Mouse (Mus musculus) left cerebral cortex, postnatal 36 days (tissue): ENCODE measurements around the gene Gid8. TPM values are rescaled to one million over a fixed set of nuclear protein-coding genes. Genes with fewer than 3 reads are reported as not detected.

Experiments used
- DNase-seq, 2 experiments: peaks; one replicate each; pipeline ENCODE4 v3.0.0; 2021 to 2022; ENCODE audit warnings: low spot score in 2 of 2, mixed read lengths in 1 of 2
- intact Hi-C: fragments of 180-260 bp; cut with DNase I; formaldehyde crosslinking; loops from one replicate; pipeline ENCODE4 v1.15.1; 2025
- total RNA-seq, 2 experiments: library from RNA; stranded (reverse); gene quantifications; 2 replicates each; pipeline ENCODE4 v1.2.3; 2021

Gene Gid8
- total RNA-seq, 2 experiments from 2014 or later: 63.1 to 63.3 TPM

DNA sequence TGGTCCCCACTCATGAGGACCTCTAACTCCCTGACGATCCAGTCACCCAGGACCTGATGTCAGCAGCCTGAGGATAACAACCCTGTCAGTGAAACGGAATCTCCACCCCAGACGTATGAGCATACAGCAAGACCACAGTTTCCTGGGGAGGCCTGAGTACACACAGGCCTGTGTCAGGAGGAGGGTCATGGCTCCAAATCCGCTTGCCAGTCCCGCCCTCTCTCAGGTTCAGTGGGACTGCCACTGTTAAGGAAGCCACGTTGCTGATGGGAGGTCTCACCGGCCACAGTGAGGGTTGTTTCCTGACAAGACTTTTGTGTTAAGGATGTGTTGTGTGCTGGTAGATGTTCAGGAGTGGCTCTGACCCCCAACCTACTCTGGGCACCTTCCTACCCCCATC is 31.5 kb downstream of the Gid8 start:
- intact Hi-C loops: no loop called here
- no peak for DNase-seq

DNA sequence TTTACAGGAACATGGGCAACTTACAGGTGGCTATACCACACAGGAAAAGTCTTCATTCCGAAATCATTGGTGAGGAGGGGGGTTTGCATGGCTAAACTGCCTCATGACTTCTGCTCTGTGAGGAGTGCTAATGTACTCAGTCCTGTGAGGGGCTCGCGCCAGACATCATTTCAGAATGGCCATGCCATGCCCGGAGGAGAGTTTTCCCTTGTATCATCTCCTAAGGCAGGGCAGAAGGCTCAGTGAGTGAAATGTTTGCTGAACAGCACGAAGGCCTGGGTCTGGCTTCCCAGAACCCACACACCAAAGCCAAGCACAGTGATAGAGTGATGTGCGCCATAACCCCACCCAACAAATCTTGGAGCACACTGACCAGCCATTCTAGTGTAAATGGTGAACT is 32.9 kb downstream of the Gid8 start:
- DNase-seq: no peak
- intact Hi-C loops: no loop called here

DNA sequence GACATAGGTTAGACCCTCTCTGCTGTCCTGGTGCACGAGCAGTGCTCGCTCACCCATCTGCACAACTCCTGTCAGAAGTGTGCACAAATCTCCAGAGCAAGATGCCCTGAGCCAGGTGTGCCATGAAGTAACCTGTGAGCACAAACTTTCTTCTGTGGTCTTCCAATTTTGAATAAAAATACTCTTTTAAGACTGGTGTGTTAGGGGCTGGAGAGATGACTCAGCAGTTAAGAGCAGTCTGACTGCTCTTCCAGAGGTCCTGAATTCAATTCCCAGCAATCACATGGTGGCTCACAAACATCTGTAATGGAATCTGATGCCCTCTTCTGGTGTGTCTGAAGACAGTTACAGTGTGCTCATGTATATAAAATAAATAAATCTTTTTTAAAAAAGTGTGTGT is 33.4 kb downstream of the Gid8 start:
- intact Hi-C loops: no loop called here
- no peak for DNase-seq

DNA sequence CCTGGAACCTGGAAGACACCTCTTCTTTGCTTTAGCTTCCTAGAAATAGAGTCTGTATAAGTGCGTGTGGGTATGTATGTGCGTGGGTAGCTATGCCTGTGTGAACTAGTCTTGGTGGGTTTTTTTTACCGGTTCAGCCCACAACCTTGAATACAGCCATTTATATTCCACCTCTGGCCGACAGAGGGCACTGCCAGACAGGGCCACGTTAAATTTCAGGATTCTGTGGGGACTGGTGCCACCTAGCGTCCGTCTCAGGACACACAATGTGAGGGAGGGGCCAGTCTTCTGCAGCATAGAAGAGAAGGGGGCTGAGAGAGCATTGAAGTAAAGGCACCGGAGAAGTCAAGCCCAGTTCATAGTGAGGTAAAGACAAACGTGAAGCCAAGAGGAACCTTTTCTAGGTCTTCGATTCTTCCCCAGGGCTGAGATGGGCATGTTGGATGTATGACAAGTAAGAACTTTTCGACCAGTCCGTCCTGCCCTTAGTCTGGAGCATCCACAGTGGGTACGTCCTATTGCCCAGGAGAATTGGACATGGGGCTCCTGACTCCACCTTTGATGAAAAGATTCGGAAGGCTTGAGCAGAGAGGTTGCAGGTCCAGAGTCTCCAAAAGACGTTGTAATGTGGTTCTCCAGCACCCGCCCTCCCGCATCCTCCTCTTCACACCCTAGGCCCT is 35.5 kb downstream of the Gid8 start:
- intact Hi-C loops: loop anchor here (1.0 to 5.0 kb wide), 4 partner anchors 37 to 163 kb away; no protein-coding TSS in a partner anchor
- DNase-seq: peak; percentile 83 to 84

DNA sequence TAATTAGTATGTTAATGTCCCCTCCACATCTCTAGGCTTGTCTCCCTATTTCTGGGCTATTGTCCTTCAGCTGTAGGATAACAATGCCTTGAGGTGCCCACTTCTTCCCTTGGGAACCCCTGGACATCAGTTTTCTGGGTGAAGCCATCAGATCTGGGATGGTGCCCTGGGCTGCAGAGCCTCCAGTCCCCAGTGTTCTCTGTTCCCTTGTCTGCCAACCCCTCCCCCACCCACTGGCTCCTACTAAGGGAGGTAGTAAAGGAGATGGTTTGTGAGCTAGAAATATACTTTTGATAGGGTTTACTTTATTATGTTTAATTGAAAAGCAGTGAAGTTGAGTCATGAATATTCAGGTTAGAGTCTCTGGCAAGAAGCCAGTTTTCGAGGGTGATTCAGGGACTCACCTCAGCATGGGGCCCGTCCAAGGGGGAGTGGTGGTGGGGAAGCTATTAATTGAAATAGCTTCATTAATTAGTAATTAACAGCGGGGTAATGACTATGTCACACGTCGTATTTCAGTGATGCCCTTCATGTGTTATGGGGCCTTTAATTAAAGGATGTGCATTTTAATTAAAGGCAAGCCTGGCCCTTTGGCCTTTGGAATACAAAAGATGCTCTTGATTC is 36.8 kb downstream of the Gid8 start:
- no peak for DNase-seq
- intact Hi-C loops: loop anchor here (5.0 kb wide), 3 partner anchors 36 to 89 kb away; no protein-coding TSS in a partner anchor

DNA sequence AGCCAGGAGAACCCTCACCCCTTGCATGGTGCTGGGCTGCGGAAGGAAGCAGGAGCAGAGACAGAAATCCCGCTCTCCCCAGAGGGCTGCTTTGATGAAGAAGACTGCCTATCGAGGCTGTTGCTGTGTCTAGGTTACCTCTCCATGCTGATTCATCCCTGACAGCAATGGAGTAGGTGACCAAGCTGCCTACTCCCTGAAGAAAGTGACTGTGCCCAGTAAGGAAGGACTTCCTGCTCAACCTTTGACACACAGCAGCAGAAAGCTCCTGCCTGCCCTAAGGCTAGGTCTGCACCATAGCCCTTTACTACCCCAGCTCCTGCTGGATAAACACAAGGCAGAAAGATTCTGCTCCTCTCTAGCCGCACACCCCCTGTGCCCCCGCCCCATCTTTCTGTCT is 39.0 kb downstream of the Gid8 start:
- DNase-seq: no peak
- intact Hi-C loops: loop anchor here (5.0 kb wide), 3 partner anchors 33 to 92 kb away; no protein-coding TSS in a partner anchor

DNA sequence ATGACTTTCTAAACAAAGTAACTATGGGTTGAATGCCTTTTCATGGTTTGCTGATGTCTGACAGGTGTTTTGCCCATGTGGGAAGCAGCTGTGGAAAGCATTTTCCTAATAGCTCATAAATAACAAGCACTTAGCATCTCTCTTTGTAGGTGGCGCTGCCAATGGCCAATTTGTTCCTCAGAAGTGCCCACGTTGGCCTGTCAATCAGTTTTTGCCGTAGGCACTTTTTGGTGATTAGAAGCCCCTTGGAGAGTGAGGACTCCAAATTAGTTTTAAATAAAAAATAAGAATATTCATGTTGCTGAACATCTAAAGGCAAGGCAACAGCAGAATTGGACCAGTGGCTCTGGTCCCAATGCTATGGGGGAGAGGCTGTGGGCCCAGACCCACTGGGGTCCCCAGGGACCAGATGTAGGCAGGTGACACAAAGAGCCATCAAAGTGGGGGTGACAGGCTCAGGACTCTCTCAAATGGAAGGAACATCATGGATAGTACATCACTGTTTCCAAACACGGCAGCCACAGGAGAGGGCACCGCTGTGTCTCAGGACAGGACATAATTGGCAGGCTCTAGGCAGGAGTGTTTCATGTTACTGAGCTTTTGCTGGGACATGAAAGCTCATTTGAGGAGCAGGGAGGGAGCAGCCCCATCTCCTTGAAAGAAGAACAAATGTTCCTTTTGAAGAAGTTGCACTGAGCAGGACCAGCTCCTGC is 45.2 kb downstream of the Gid8 start:
- no peak for DNase-seq
- intact Hi-C loops: no loop called here

DNA sequence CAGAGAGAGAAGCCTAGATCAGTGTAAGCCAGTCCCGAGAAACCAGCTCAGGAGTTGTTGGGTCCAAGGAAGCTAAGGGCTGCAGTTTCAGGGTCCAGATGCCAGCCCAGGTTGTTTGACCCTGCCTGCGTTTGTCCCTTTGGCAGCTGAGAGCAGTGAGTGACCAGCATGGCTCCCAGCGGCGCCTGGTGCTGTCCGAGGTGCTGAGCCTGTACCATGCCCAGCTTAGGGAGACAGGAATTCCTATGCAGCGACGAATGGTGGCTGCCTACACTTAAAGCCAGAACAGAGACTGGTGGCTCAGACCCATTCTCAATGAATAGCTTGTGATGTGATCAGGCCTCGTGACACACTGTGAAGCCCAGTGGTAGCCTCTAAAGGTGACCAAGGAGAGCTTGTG is 46.0 kb downstream of the Gid8 start:
- intact Hi-C loops: no loop called here
- no peak for DNase-seq

DNA sequence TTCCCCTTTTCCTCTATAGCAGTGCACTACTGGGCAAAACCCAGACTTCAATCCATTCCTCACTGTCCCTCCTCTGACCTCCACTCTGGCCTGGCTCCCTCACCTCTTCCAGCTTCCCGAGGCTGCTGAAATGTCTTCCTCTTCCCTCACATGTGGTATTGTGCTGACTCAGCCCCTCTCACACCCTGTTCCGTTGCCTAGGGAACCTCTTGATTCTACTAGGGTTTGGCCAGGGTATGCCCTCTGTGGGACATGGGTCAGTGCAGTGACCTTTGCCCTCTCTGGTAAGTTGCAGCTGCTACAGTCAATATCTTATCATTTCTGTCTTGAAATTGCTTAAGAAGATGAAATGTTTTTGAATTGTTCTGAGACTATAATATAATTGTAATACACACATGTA is 46.9 kb downstream of the Gid8 start:
- no peak for DNase-seq
- intact Hi-C loops: no loop called here

DNA sequence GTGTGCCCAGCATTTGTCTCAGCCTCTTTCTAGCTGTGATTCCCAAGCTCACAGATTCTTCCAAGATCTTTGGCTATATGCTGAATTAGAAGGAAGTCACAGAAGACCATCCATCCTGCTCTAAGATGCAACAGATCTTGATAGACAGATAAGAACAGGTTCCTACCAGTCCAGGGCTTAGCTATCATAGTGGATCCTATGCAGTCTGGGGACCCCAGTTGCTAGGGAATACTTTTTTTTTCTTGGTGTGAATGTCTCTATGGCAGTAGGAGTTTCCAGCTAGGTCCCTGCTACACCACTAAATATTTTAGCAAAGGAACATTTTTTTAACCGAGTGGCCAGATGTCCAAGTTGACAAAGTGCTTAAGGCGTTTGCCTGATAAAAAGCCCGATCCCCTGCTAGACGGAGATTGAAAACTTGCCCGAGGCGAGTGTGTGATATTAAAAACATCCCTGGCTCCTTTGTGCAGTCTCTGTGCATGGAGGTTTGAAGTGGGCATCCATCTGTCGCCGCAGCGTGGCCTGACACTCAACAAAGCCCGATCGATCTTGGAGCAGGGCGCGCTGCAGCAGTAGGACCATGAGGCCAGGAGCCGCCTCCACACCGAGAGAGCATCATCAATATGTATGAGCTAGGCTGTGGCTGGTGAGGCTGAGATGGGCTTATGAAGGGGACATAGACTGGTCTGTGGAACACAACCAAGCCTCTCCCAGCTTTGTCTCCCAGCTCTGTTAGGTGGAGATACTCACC is 48.8 kb downstream of the Gid8 start:
- intact Hi-C loops: no loop called here
- DNase-seq: no peak

DNA sequence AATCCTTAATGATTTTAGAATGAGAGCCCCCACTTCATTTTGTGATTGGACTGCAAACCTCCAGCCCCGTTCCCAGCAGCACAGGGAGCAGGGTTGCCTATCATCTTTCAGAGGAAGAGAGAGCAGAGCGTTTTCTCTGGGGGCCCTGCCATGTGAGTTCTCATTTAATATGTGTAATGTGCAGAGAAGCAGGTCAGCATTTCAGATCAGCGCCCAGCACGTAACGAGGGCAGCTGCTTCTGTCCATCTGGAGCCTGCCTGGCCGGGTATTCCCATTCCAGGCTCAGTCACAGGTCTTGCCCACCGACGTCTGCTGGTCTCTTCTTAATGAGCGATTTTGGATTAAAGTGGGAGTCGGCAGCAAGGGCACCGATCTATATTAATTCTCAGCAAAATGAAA is 55.1 kb downstream of the Gid8 start:
- intact Hi-C loops: no loop called here

DNA sequence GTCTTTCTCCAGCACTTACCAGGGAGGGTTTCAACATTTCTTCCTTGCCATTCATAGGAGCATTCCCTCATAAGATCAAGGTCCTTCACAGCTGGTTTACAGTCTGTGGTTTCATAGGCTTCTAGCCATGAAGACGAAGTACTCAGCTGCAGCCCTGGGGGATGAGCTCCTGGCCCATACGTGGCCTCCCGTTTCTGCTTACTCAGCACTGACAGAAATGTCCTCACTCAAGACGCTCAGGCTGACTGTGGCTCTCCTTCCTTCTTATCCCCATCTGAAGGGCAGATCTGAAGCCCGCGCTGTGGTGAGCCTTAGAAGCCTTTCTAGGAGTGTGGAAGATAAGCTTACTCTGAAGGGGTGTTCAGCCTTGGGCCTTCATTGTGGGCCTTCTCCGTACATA is 55.8 kb downstream of the Gid8 start:
- DNase-seq: no peak
- intact Hi-C loops: no loop called here

More for the DNA sequence above, 55.1 kb downstream of the Gid8 start:
- DNase-seq: no peak

Other genes starting within 250 kb of the Gid8 start
- 1 to 10 TPM; 6.9 to 7.4 TPM for gene Ntsr1, start 210.1 kb upstream of the Gid8 start, total RNA-seq
- gene Mrgbp, start 128.8 kb upstream of the Gid8 start, total RNA-seq: 10 to 100 TPM; 15.3 to 17.7 TPM
- 10 to 100 TPM; 36.7 to 38.0 TPM for gene Ogfr, start 120.9 kb upstream of the Gid8 start, total RNA-seq
- 1 to 10 TPM; 8.2 to 9.2 TPM for gene Col9a3, start 112.3 kb upstream of the Gid8 start, total RNA-seq
- gene Tcfl5, start 67.4 kb upstream of the Gid8 start, total RNA-seq: 1 to 10 TPM in 1 of 2 experiments, under 1 TPM in 1; 0.81 to 1.0 TPM
- 10 to 100 TPM; 51.2 to 62.8 TPM for gene Dido1, start 118 bp upstream of the Gid8 start, total RNA-seq
- under 1 TPM; 0.27 to 0.39 TPM for gene Slc17a9, start 15.1 kb downstream of the Gid8 start, total RNA-seq
- gene Bhlhe23, start 66.8 kb downstream of the Gid8 start, total RNA-seq: under 1 TPM in 1 of 2 experiments, not detected in 1; 0.17 TPM
- 10 to 100 TPM; 54.1 to 56.8 TPM for gene Ythdf1, start 210.8 kb downstream of the Gid8 start, total RNA-seq
- not detected for gene Birc7, start 218.9 kb downstream of the Gid8 start, total RNA-seq
- gene Nkain4, start 244.6 kb downstream of the Gid8 start, total RNA-seq: 10 to 100 TPM; 35.9 to 45.2 TPM